Mouse (Mus musculus) neural tube, embryonic 10.5 days (tissue): ENCODE data around the gene Gm42791.
A peak's percentile ranks its signal among the peaks of the same experiment; 100 is the strongest.

Experiments
- DNase-seq: peaks from one replicate; pipeline ENCODE4 v3.0.0-alpha.2; 2017; ENCODE audit warnings: low spot score; ENCODE audit errors: extremely low spot score

The Gm42791 gene

DNA sequence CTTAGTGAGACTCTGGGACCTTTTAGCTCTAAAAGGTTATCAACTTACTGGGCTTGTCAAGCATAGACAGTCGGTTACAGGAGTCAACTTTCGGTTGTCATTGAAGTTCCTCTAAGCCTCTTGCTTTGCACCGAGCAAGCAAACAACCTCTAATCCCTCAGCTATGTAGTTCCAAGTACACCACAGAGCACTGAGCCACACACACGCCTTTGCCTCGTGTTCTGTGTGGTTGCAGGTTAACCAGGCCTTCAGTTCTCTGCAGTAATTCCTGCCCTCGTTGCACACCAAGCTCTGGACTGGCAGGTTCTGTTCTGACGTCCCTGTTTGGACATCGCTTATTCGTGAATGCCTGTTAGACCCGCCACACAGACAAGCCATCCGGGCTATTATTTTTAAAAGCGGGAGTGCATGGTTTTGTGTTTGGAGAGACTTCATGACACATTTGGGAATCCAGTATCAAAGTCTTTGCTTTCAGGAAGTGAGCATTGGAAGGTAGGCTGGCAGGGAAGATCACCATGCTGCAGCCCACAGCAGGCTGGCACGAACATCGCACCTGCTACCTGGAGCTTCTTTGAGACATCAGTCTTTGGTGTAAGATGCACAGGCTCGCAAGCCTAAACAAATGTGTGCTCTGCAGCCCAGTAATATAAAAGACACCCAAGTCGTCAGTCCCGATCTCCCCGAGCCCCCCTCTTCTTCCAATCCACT lies 16.3 kb downstream of the Gm42791 start:
- no peak for DNase-seq

GRCm38 (mm10) chr5:148977698-148978457 lies 17.1 kb downstream of the Gm42791 start:
- no peak for DNase-seq

GRCm38 (mm10) chr5:148976876-148977275 lies 18.1 kb downstream of the Gm42791 start:
- no peak for DNase-seq

DNA sequence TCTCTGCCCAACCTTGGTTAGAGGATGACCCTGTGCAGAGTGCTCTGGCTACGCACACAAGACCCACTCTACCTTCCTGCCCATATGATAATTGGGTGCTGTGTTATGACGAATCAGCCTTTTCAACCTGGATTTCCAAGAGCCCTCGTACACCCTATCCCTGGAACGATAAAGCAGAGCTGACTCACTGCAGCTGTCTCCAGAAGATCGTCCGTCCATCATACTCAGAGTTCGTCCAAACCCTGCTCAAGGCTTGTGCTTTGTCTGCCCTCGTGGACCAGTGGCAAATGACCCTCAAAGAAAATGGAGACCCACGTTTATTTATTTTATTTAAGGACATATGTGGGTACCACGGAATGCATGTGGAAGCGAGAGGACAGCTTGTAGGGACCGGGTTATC lies 19.9 kb downstream of the Gm42791 start:
- no peak for DNase-seq

GRCm38 (mm10) chr5:148973019-148973668 lies 21.8 kb downstream of the Gm42791 start:
- DNase-seq = no peak

DNA sequence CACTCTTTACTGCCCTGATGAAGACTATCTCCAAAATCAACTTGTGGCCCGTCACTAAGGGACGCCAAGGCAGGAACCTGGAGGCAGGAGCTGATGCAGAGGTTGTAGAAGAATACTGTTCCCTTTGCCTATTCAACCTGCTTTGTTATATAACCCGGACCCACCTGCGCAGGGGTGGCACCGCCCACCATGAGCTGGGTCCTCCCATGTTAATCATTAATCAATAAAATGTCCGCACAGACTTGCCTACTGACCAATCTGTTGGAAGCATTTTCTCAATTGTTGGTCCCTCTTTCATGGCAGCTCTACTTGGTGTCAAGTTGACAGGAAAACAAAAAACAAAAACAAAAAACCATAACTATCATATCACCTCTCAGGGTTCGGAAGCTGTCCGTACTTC lies 22.8 kb downstream of the Gm42791 start:
- no peak for DNase-seq

- DNase-seq = no peak
Observed at GRCm38 (mm10) chr5:148969648-148970047, 25.3 kb downstream of the Gm42791 start.

DNA sequence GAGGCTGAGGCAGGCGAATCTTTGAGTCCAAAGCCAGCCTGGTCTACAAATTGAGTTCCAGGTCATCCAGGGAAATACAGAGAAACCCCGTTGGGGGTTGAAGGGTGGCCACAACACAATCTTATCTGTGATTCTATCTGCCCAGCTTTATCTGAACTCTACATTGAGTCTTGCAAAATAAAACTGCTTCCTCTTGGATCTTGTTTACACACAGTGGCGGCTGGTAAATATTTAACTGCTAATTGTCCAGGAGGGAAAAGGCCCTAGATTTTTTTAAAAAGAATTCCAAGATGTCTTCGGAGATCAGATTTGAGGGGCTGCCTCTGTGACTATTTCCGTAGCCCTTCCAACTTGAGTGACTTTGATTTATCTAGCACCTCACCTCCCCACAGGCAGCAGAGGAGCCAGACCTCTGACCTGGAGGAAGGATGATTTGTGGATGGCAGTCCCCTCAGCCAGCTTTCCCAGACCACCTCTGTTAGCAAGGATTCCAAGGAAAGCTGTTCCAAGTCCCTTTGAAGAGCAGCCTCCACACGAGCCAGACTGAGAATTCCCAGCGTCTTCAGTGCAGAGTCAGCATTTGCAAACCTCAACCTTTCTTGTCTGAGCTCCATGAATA lies 25.9 kb downstream of the Gm42791 start:
- DNase-seq = no peak

DNA sequence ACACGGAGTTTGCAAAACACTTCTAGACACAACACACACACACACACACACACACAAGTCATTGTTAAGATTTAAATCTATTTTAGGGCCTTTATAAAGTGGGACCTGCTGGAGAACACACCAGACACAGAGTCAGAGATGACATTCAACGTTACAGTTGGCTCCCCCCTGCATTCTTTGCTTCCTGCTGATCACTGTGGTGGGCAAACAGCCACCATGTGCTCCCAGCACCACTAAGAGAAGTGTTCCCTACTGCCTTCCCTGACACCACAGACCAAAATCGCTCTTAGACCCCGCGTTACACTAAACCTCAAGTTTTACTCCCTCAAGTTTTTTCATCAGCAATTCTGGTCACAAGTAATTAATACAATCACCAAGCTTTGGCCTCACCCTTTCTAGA lies 26.8 kb downstream of the Gm42791 start:
- no peak for DNase-seq

- DNase-seq = no peak
Observed at GRCm38 (mm10) chr5:148966395-148966794, 28.6 kb downstream of the Gm42791 start.

GRCm38 (mm10) chr5:148965691-148966333 lies 29.1 kb downstream of the Gm42791 start:
- DNase-seq = no peak

GRCm38 (mm10) chr5:148965089-148965591 lies 29.8 kb downstream of the Gm42791 start:
- no peak for DNase-seq

- DNase-seq = no peak
Observed at GRCm38 (mm10) chr5:148964251-148964650, 30.7 kb downstream of the Gm42791 start.

DNA sequence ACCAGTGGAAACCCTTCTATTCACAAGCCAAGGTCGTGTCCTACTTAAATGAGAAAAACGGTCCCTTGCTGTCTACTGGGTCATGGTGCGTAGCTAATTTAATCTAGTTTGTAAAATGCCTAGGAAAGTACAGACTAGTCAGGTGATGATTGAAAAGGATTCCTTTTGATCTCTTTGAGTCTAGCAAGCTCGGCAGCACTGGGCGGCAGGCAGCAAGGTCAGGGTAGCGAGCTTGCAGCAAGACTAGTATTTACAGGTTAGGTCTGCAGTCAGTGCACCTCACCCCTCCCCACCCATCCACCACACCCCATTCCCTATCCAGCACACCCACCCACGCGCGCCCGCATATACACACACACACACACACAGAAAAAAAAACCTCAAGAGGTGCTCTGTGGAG lies 34.7 kb downstream of the Gm42791 start:
- no peak for DNase-seq

GRCm38 (mm10) chr5:148959068-148959990 lies 35.6 kb downstream of the Gm42791 start:
- peak; percentile 52 for DNase-seq

DNA sequence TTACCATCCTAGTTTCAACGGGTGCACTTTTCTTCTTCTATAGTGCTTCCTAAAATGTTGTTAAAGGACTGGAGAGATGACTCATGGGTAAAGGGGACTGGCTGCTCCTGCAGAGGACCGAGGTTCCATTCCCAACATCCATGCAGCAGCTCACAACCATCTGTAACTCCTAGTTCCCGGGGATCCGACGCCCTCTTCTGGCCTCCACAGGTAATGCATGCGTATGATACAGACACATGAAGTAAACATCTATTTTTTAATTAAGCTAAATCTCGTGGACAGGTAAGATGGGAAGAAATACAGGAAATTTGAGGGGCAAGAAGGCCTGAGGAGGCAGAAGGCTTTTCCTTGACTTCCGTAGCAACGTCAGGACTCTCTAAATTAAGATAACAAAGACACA lies 36.6 kb downstream of the Gm42791 start:
- no peak for DNase-seq

GRCm38 (mm10) chr5:148956898-148957535 lies 37.9 kb downstream of the Gm42791 start:
- DNase-seq = no peak

DNA sequence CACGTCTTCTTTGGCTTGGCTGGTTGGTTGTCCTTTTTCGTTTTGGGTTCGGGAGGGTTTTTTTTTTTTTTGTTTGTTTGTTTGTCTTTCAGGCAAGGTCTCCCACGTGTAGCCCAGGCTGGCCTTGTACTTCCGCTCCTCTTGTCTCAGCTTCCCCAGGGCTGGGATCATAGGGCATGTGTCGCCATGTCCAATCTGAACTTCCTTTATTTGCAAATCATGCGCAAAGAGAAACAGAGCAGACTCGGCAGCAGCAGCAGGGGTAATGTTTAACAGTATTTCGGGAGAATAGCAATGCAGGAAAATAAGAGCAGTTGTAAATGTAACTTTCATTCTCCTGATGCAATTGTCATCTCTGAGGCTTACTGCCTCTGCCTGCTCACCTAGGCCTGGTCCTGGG lies 38.9 kb downstream of the Gm42791 start:
- DNase-seq = no peak

GRCm38 (mm10) chr5:148955575-148955974 lies 39.4 kb downstream of the Gm42791 start:
- no peak for DNase-seq
